Mouse (Mus musculus) stomach, embryonic 16.5 days (tissue): Measurements from ENCODE around the gene Serpinb1a. TPM values are rescaled to one million over a fixed set of nuclear protein-coding genes. Genes with fewer than 3 reads are reported as not detected.

Experiments
- ATAC-seq: fragments of 200-750 bp; cut with Nextera tagmentation; 2 replicates; pipeline ENCODE4 v1.8.0; 2017; ENCODE audit warnings: moderate number of reproducible peaks, moderate TSS enrichment; ENCODE audit not compliant: insufficient read depth, low FRiP score
- H3K27ac ChIP-seq: fragments of 300-500 bp; sonication (generic); 2 replicates; pipeline ENCODE4 v1.5.1; 2014; ENCODE audit warnings: low read length
- H3K27me3 ChIP-seq: fragments of 300-500 bp; sonication (generic); 2 replicates; pipeline ENCODE4 v1.6.1; 2014; ENCODE audit warnings: low read length, control low read depth, mixed read lengths; ENCODE audit not compliant: control insufficient read depth, insufficient read depth
- H3K36me3 ChIP-seq: fragments of 300-500 bp; sonication (generic); 2 replicates; pipeline ENCODE4 v1.6.1; 2014; ENCODE audit warnings: low read length; ENCODE audit not compliant: control insufficient read depth, insufficient read depth
- H3K4me1 ChIP-seq: fragments of 300-500 bp; sonication (generic); 2 replicates; pipeline ENCODE4 v1.6.1; 2014; ENCODE audit warnings: low read length, control low read depth, mixed read lengths; ENCODE audit not compliant: control insufficient read depth, insufficient read depth
- H3K4me2 ChIP-seq: fragments of 300-500 bp; sonication (generic); 2 replicates; pipeline ENCODE4 v1.6.1; 2014; ENCODE audit warnings: low read depth, low read length, mixed read lengths
- H3K4me3 ChIP-seq: fragments of 300-500 bp; sonication (generic); replicated peaks from 2 replicates; pipeline ENCODE4 v1.5.1; 2014; ENCODE audit warnings: mild to moderate bottlenecking, low read length
- H3K9ac ChIP-seq: fragments of 300-500 bp; sonication (generic); 2 replicates; pipeline ENCODE4 v1.6.1; 2014; ENCODE audit warnings: low read length
- H3K9me3 ChIP-seq: fragments of 300-500 bp; sonication (generic); replicated peaks from 2 replicates; pipeline ENCODE4 v1.6.1; 2016; ENCODE audit warnings: low read length, control low read depth; ENCODE audit not compliant: control insufficient read depth
- WGBS: fragments of 180-500 bp; shearing (Covaris S2); extraction: QIAGEN DNeasy Blood & Tissue Kit; methylation state at CpG from one replicate; pipeline ENCODE4 v1.1.7; 2014; 5-methylcytosine and 5-hydroxymethylcytosine counted together
- polyA plus RNA-seq: library from polyadenylated mRNA; unstranded; fragments of >200 nt; fragmentation: Nextera tagmentation; extraction: Ambion mirVana; gene quantifications from 2 replicates; pipeline ENCODE4 v1.2.1, GENCODE M21; 2015

Gene Serpinb1a
- polyA plus RNA-seq, 1 experiment from 2014 or later = 101 TPM

GRCm38 (mm10) chr13:32831505-32832273 lies 19.3 kb downstream of the Serpinb1a start:
- no peak overlapping the region for H3K4me3 ChIP-seq
- H3K36me3 ChIP-seq = no peaks in the 10 kb centered on the region
- no peaks in the 10 kb centered on the region for H3K9me3 ChIP-seq
- H3K27me3 ChIP-seq = no peaks in the 10 kb centered on the region
- no peak for ATAC-seq
- no peak overlapping the region for H3K27ac ChIP-seq
- peaks cover 6% of the 10 kb centered on the region; the same call in 1 of the 2 replicates for H3K4me1 ChIP-seq
- H3K4me2 ChIP-seq = no peak overlapping the region
- H3K9ac ChIP-seq = no peak overlapping the region
- WGBS = 64% methylated on average over 3 of the region's 3 CpGs

- Histone ChIP-seq H3K27me3 (no peaks in the 10 kb centered on the region), H3K4me1 (peaks cover 6% of the 10 kb centered on the region; the same call in 1 of the 2 replicates), H3K36me3 (no peaks in the 10 kb centered on the region), H3K9ac (no peak overlapping the region), H3K27ac (no peak overlapping the region), H3K4me2 (no peak overlapping the region), H3K4me3 (no peak overlapping the region), H3K9me3 (no peaks in the 10 kb centered on the region)
- ATAC-seq = no peak
- 74% methylated on average over 4 of the region's 4 CpGs for WGBS
Measured at GRCm38 (mm10) chr13:32828886-32829285, 22.1 kb downstream of the Serpinb1a start.

GRCm38 (mm10) chr13:32827951-32828350 lies 23.0 kb downstream of the Serpinb1a start:
- ATAC-seq = 0 out of 2 replicates have a peak, but pooled peaks have one; percentile 38
- Histone ChIP-seq H3K4me1 (peaks cover 6% of the 10 kb centered on the region; the same call in 1 of the 2 replicates), H3K27ac (no peak overlapping the region), H3K27me3 (no peaks in the 10 kb centered on the region), H3K4me3 (no peak overlapping the region), H3K9me3 (no peaks in the 10 kb centered on the region), H3K4me2 (no peak overlapping the region), H3K36me3 (no peaks in the 10 kb centered on the region), H3K9ac (no peak overlapping the region)
- WGBS = 56% methylated on average over 4 of the region's 4 CpGs

- H3K4me2 ChIP-seq = no peak overlapping the region
- no peak overlapping the region for H3K9ac ChIP-seq
- H3K4me3 ChIP-seq = no peak overlapping the region
- 73% methylated on average over 3 of the region's 3 CpGs for WGBS
- no peaks in the 10 kb centered on the region for H3K27me3 ChIP-seq
- no peak for ATAC-seq
- no peaks in the 10 kb centered on the region for H3K36me3 ChIP-seq
- no peaks in the 10 kb centered on the region for H3K9me3 ChIP-seq
- peaks cover 6% of the 10 kb centered on the region; the same call in 1 of the 2 replicates for H3K4me1 ChIP-seq
- no peak overlapping the region for H3K27ac ChIP-seq
Measured at GRCm38 (mm10) chr13:32827111-32827822, 23.7 kb downstream of the Serpinb1a start.

- H3K4me3 ChIP-seq = no peak overlapping the region
- H3K9me3 ChIP-seq = no peaks in the 10 kb centered on the region
- 92% methylated on average over 8 of the region's 8 CpGs for WGBS
- no peaks in the 10 kb centered on the region for H3K27me3 ChIP-seq
- H3K27ac ChIP-seq = no peak overlapping the region
- H3K9ac ChIP-seq = no peak overlapping the region
- no peak for ATAC-seq
- H3K36me3 ChIP-seq = 0 out of 2 replicates have a peak, but pooled peaks cover 8% of the 10 kb centered on the region
- H3K4me1 ChIP-seq = no peaks in the 10 kb centered on the region
- no peak overlapping the region for H3K4me2 ChIP-seq
Measured at GRCm38 (mm10) chr13:32825546-32825945, 25.4 kb downstream of the Serpinb1a start.

- no peaks in the 10 kb centered on the region for H3K4me1 ChIP-seq
- peaks cover 12% of the 10 kb centered on the region; the same call in 1 of the 2 replicates for H3K36me3 ChIP-seq
- H3K4me2 ChIP-seq = no peak overlapping the region
- no peak overlapping the region for H3K27ac ChIP-seq
- H3K9me3 ChIP-seq = no peaks in the 10 kb centered on the region
- H3K27me3 ChIP-seq = no peaks in the 10 kb centered on the region
- WGBS = 71% methylated on average over 6 of the region's 6 CpGs
- no peak overlapping the region for H3K4me3 ChIP-seq
- ATAC-seq = 0 out of 2 replicates have a peak, but pooled peaks have one; percentile 13
- H3K9ac ChIP-seq = no peak overlapping the region
Measured at GRCm38 (mm10) chr13:32824377-32825330, 26.3 kb downstream of the Serpinb1a start.

- Histone ChIP-seq H3K27ac (no peak overlapping the region), H3K4me3 (no peak overlapping the region), H3K36me3 (peaks cover 14% of the 10 kb centered on the region; the same call in 1 of the 2 replicates), H3K4me2 (no peak overlapping the region), H3K4me1 (no peaks in the 10 kb centered on the region), H3K27me3 (no peaks in the 10 kb centered on the region), H3K9ac (no peak overlapping the region), H3K9me3 (no peaks in the 10 kb centered on the region)
- ATAC-seq = no peak
- 81% methylated on average over 6 of the region's 6 CpGs for WGBS
Measured at GRCm38 (mm10) chr13:32823126-32823525, 27.9 kb downstream of the Serpinb1a start.

- no peak overlapping the region for H3K4me3 ChIP-seq
- peaks cover 24% of the 10 kb centered on the region; the same call in 1 of the 2 replicates for H3K36me3 ChIP-seq
- H3K4me2 ChIP-seq = no peak overlapping the region
- 93% methylated on average over 4 of the region's 4 CpGs for WGBS
- no peak overlapping the region for H3K27ac ChIP-seq
- H3K9ac ChIP-seq = no peak overlapping the region
- H3K4me1 ChIP-seq = no peaks in the 10 kb centered on the region
- no peaks in the 10 kb centered on the region for H3K9me3 ChIP-seq
- ATAC-seq = no peak
- no peaks in the 10 kb centered on the region for H3K27me3 ChIP-seq
Measured at GRCm38 (mm10) chr13:32821671-32822070, 29.3 kb downstream of the Serpinb1a start.
